Mouse (Mus musculus): ENCODE results near the gene Hexa.
A peak's percentile ranks its signal among the peaks of the same experiment; 100 is the strongest.

Hexa gene

GRCm38 (mm10) chr9:59539441-59540137 lies at the start of gene Hexa, which contains the start of gene Tmem202:
TSS of gene Hexa (plus strand) at chr9:59539540.
TSS of gene Tmem202 (minus strand) at chr9:59539847.
- DNase-seq (ENCODE audit: low read depth, low spot score) = peak; percentile 94

- no peak for DNase-seq (ENCODE audit: low read depth, low spot score)
These were observed 31.2 kb upstream of the Hexa start for GRCm38 (mm10) chr9:59508146-59508545.

GRCm38 (mm10) chr9:59512381-59512780 lies 27.0 kb upstream of the Hexa start:
- DNase-seq (ENCODE audit: low read depth, low spot score) = peak; percentile 89

DNA sequence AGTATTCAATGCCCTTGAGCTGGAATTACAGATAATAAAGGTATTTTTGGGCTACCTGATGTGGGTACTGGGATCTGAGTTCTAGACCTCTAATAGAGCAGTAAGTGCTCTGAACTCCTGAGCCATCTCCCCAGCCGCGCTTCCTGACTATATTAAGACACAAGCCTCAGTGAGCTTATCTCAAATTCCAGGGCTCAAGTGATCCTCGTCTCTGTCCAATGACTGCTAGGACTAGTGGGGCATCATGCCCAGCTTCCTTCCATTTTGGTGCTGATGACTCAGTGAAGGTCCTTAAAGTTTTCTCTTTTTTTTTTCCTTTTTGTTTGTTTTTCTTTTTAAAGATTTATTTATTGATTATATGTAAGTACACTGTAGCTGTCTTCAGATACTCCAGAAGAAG lies 24.3 kb upstream of the Hexa start:
- DNase-seq (ENCODE audit: low read depth, low spot score) = peak; percentile 68

GRCm38 (mm10) chr9:59517127-59517526 lies 22.2 kb upstream of the Hexa start:
- DNase-seq (ENCODE audit: low read depth, low spot score) = no peak

DNA sequence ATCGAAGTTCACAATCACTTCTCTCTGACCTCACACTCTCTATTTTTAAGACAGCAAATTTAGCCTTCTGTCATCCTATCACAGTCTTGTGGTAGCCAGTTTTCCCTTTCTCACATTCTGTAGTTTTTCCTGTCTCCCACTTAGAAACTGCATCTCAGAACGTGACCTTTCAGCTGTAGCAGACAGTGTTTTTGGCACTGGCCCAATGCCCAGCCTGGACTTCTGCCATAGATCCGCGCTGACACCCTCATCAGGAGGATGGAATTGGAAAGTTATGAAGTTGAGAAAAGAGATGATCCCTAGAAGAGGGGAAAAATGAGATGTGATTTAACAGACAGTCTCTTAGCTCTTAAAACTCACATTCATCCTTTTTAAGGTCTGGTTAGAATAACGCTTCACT lies 20.4 kb upstream of the Hexa start:
- no peak for DNase-seq (ENCODE audit: low read depth, low spot score)

DNA sequence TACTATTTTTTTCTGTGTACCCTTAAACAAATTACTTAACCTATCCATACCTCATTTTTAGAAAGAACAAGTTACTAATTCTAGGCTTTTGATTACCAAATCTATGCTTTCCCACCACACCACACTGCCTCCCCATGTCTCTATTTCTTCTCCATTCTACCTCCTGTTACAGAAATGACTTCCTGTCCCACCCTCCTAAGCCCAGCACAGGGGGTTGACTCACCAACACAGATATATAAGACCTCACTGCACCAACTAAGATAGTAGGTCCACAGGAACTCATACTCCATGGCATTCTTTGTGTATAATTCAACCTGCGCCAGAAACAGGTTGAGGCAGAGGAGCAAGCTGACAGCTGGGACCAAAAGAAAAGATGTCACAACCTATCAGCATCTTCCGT lies 19.9 kb upstream of the Hexa start:
- no peak for DNase-seq (ENCODE audit: low read depth, low spot score)

DNA sequence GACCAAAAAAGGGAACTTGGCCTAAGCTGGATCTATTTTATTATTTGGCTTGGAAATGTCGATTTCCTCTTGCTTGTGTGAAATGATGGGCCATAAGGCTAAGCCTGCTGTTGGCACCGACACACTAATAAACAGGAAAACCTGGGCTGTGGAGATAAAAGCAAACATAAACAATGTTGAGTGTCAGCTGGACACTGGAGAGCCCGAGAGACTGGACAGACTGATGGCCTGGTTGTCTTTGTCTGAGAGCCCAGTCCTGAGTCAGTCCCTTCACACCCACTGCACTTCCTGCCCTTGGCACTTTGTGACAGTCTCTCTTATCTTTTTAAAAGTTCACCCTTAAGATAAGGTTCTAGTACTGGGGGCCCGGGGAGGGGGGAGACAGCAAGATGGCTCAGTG lies 16.4 kb upstream of the Hexa start:
- DNase-seq (ENCODE audit: low read depth, low spot score) = no peak

- no peak for DNase-seq (ENCODE audit: low read depth, low spot score)
These were observed 12.6 kb upstream of the Hexa start for GRCm38 (mm10) chr9:59526727-59527126.

DNA sequence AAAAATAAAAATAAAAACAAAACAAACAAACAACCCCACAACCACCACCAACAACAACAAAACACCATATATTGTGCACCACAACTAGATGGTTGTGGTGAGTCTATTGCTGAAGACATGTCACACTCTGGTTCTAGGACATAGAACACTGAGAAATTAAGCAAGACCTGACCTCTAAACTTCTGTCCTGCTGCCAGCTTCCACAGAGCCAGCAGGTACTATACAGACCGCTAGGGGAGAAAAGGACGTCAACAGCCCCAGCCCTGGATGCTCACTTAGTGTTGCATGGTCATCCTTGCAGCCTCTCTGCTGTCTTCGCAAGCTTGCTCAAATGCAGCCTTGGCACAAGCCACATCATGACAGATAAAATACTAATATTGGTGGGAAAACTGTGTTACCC lies 11.8 kb upstream of the Hexa start:
- no peak for DNase-seq (ENCODE audit: low read depth, low spot score)

DNA sequence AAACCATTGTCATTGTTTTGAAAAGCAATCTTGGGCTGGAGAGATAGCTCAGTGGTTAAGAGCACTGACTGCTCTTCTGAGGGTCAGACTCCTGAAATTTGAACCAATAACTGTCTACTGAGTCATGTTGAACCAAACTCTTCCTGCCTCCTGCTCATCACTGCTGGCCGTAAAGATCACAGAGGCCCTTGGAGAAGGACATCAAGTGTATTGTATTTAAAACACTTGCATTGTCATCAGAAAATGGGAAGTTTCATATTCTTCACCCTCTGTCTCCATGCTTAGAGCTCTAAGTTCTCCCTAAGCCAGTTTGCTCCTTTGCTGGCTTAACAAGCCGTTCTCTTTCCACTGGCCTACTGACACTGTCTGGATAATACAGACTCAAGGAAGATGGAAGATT lies 11.1 kb upstream of the Hexa start:
- no peak for DNase-seq (ENCODE audit: low read depth, low spot score)

- DNase-seq (ENCODE audit: low read depth, low spot score) = no peak
These were observed 7.7 kb upstream of the Hexa start for GRCm38 (mm10) chr9:59531645-59532044.

DNA sequence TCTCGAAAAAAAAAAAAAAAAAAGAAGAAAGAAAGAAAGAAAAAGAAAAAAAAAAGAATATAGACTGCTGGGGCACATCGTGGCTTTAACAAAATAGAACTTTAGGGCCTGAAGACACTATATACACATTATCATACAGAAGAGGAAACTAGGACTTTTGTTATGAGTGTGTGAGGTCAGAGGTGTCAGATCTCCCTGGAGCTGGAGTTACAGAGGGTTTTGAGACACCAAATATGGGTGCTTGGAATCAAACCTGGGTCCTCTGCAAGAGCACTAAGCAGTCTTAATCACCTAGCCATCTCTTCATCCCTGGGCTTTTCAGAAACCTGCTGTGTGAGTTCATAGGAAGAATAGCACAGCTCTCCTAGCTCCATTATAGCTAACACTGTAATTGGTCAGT lies 5.9 kb upstream of the Hexa start:
- DNase-seq (ENCODE audit: low read depth, low spot score) = no peak

GRCm38 (mm10) chr9:59533889-59534288 lies 5.5 kb upstream of the Hexa start:
- peak; percentile 93 for DNase-seq (ENCODE audit: low read depth, low spot score)

DNA sequence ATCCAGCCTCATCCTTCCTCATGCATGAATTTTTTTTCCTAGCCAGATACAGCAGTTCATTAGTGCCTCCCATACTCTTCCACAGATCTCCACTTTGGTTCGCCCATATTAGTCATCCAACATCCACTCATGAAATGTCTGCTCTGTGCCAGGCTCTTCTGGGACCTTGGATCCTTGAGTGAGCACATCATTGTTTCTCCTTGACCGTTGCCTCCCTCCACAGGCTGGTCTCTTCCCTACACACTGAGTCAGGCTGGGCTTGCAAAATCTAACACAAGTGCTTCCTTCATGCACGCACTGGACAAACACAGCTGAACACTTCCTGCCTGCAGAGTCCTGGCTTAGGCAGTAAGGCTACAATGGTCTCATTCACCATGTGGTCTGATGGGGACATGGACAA lies 1.7 kb upstream of the Hexa start:
- peak; percentile 91 for DNase-seq (ENCODE audit: low read depth, low spot score)

- DNase-seq (ENCODE audit: low read depth, low spot score) = no peak
These were observed 2.3 kb downstream of the Hexa start for GRCm38 (mm10) chr9:59541617-59542016.

DNA sequence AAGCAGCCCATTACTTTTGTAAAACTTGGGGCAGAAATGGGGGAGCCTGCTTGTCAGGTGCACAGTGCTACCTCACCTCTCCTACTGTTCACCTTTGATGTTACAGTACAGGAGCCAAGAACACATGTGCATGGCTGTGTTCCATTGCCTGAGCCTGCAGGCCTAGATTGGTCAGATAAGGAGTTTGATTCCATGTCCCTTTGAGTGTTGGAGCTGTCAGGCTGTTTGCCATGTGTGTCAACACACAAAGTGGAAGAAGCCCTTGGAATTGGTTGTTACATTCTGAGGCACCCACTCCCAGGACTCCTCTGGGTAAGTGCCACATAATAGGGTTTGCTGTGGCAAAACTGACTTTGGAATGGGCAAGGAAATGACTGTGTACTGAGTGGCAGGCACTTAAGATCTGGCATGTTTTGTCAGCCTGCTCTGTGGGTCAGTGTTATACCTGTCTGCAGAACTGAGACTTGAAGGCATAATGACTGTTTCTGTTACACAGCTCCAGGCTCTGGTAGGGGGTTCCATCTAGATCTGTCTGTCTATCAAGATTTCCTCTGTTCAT lies 3.5 kb downstream of the Hexa start:
- no peak for DNase-seq (ENCODE audit: low read depth, low spot score)

GRCm38 (mm10) chr9:59544739-59545138 lies 5.4 kb downstream of the Hexa start:
- DNase-seq (ENCODE audit: low read depth, low spot score) = peak; percentile 55

GRCm38 (mm10) chr9:59547869-59548268 lies 8.5 kb downstream of the Hexa start:
- DNase-seq (ENCODE audit: low read depth, low spot score) = no peak

DNA sequence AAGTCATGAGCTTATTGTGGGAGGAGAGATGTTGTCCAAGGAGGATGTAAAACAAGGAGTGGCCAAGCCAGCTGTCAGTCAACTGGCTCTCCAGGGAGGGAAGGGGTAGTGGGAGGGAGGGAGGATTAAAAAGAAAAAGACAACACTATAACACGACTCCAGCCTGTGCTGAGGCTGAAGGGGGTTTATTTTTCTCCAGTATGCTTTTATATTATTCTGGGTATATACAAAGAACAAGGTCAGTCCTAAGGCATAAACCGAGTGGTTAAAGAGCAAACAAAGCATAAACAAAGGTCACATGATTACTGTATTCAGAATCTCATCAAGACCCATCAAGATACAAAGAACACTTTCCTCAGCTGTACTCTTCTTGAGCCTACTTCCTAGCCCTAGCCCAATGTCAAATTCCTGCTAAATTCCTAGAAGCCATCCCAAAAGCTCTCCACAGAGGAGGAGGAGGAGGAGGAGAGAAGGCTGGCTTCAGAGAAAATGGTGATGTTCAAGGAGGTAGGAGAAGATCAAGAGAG lies 9.7 kb downstream of the Hexa start:
- DNase-seq (ENCODE audit: low read depth, low spot score) = no peak

- no peak for DNase-seq (ENCODE audit: low read depth, low spot score)
These were observed 10.7 kb downstream of the Hexa start for GRCm38 (mm10) chr9:59550077-59550476.

DNA sequence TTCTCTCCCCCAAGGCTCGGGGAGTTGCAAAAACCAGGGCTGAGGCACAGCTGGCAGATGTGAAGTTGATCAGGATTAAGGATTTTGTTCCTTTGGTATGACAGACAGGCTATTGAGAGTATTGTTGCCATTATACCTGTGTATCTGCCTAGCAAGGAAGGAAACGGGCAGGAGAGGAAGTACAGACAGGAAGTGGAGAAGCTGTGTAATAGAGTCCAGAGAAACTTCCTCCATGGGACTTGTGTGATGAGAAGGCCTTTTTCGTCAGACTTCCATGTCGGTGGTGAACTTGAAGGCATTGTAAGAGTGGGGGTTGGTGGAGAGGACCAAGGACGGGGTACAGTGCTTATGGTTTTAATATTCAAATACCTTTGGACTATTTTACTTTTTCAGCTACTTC lies 11.7 kb downstream of the Hexa start:
- no peak for DNase-seq (ENCODE audit: low read depth, low spot score)

DNA sequence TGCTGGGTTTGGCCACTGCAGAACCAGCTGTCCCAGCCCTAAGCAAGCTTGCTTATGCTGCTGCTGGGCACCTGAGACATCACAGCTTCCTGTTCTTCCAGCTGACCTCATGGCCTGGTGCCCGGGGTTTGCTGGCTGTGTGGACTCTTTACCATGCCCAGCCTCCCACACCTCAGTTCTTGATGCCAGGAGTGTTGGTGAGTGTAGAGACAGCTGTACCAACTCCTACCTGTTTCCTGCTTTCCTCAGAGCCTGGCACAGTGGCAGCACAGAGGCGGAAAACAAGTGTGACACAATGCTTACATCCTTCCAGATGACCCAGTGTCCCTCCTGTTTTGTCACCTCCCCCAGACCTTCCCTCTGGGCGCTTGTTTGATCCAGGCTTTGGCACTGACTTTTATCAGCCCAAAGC lies 12.3 kb downstream of the Hexa start:
- DNase-seq (ENCODE audit: low read depth, low spot score) = no peak
